Mouse (Mus musculus) liver, postnatal 0 days (tissue): ENCODE data around the gene Htr6. TPM values are rescaled to one million over a fixed set of nuclear protein-coding genes. Genes with fewer than 3 reads are reported as not detected.

Experiments used
- ATAC-seq: fragments of 200-750 bp; cut with Nextera tagmentation; 2 replicates; pipeline ENCODE4 v1.8.0; 2017; ENCODE audit warnings: mild to moderate bottlenecking, moderate library complexity
- DNase-seq: peaks from one replicate; pipeline ENCODE4 v3.0.0-alpha.2; 2016
- H3K27ac ChIP-seq: fragments of 300-500 bp; sonication (generic); 2 replicates; pipeline ENCODE4 v1.5.1; 2014; ENCODE audit warnings: antibody characterized with exemption, moderate library complexity, mild to moderate bottlenecking, low read depth
- H3K27me3 ChIP-seq: fragments of 300-500 bp; sonication (generic); 2 replicates; pipeline ENCODE4 v1.6.1; 2014; ENCODE audit warnings: low read length, control low read depth, mixed read lengths; ENCODE audit not compliant: insufficient read depth
- H3K36me3 ChIP-seq: fragments of 300-500 bp; sonication (generic); replicated peaks from 2 replicates; pipeline ENCODE4 v1.6.1; 2014; ENCODE audit warnings: mild to moderate bottlenecking, control low read depth, low read length, moderate library complexity, mixed read lengths; ENCODE audit not compliant: insufficient read depth
- H3K4me1 ChIP-seq: fragments of 300-500 bp; sonication (generic); 2 replicates; pipeline ENCODE4 v1.6.1; 2014; ENCODE audit warnings: antibody characterized with exemption, mild to moderate bottlenecking, control low read depth; ENCODE audit not compliant: insufficient read depth
- H3K4me2 ChIP-seq: fragments of 300-500 bp; sonication (generic); 2 replicates; pipeline ENCODE4 v1.6.1; 2014; ENCODE audit warnings: low read depth, mild to moderate bottlenecking, low read length, moderate library complexity, mixed read lengths
- H3K4me3 ChIP-seq: fragments of 300-500 bp; sonication (generic); 2 replicates; pipeline ENCODE4 v1.5.1; 2014; ENCODE audit warnings: low read depth, low read length
- H3K9ac ChIP-seq: fragments of 300-500 bp; sonication (generic); replicated peaks from 2 replicates; pipeline ENCODE4 v1.6.1; 2014; ENCODE audit warnings: mild to moderate bottlenecking, moderate library complexity
- H3K9me3 ChIP-seq: fragments of 300-500 bp; sonication (generic); 2 replicates; pipeline ENCODE4 v1.6.1; 2016; ENCODE audit warnings: mild to moderate bottlenecking, control low read depth, low read length, mixed read lengths
- CTCF ChIP-seq: sonication (generic); IDR thresholded peaks from 2 replicates; pipeline ENCODE4 v1.5.1; 2016; ENCODE audit warnings: antibody characterized with exemption, low read depth
- EP300 ChIP-seq: IDR thresholded peaks from 2 replicates; pipeline ENCODE4 v1.6.1; 2016; ENCODE audit warnings: antibody characterized with exemption, low read depth, mild to moderate bottlenecking
- WGBS: fragments of 180-500 bp; shearing (Covaris S2); extraction: QIAGEN DNeasy Blood & Tissue Kit; methylation state at CpG from one replicate; pipeline ENCODE4 v1.1.7; 2014; ENCODE audit not compliant: insufficient replicate concordance; 5-methylcytosine and 5-hydroxymethylcytosine counted together
- polyA plus RNA-seq: library from polyadenylated mRNA; unstranded; fragments of >200 nt; fragmentation: Nextera tagmentation; extraction: Ambion mirVana; gene quantifications from 2 replicates; pipeline ENCODE4 v1.2.1, GENCODE M21; 2015

The Htr6 gene
- polyA plus RNA-seq, 1 experiment from 2014 or later = not detected

DNA sequence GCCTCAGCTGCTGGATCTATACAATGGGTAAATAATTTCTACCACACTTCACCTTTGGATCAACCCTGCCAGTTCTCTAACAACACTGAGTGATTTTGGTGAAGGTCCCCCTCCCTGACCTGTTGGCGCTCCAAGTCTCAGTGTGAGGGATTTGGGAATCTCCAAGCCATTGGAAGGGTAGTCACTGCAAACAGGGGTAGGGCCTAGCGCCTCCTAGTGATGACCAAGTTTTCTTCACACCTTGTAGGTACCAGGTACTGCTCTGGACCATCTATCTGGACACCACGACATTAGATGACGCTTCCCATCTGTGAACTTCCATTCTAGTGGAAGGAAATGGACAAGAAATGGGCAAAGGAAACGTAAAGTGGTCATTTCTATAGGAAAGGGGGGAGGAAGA lies 545 bp upstream of the Htr6 start:
- H3K4me2 ChIP-seq = no peak overlapping the region
- peaks cover 5% of the 10 kb centered on the region; the same call in 1 of the 2 replicates for H3K4me1 ChIP-seq
- ATAC-seq (no peak), DNase-seq (no peak)
- H3K9ac ChIP-seq = no peak overlapping the region
- TF ChIP-seq CTCF = peak; percentile 26; the same call in 1 of the 2 replicates
- no peak for TF ChIP-seq EP300
- no peak overlapping the region for H3K27ac ChIP-seq
- no peaks in the 10 kb centered on the region for H3K9me3 ChIP-seq
- H3K27me3 ChIP-seq = peaks cover 40% of the 10 kb centered on the region
- 11% methylated on average over 5 of the region's 5 CpGs for WGBS
- H3K4me3 ChIP-seq = peak overlapping the region; percentile 32; the same call in 1 of the 2 replicates
- no peaks in the 10 kb centered on the region for H3K36me3 ChIP-seq

DNA sequence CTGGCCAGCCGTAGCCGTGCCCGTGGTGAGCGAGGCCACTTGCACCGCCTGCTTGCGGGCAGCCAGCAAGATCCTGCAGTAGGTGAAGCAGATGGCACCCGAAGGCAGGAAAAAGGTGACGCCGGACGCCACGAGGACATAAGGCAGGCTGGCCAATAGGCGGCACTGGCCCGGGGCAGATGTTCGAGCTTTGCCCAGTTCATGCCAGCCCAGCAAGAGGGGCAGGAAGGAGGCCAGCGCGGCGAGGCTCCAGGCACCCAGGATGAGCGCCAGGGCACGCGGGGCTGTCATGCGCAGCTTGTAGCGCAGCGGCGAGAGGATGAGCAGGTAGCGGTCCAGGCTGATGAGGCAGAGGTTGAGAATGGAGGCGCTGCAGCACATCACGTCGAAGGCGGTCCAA lies 1.3 kb downstream of the Htr6 start:
- no peaks in the 10 kb centered on the region for H3K9me3 ChIP-seq
- ATAC-seq (no peak), DNase-seq (no peak)
- no peak overlapping the region for H3K4me3 ChIP-seq
- no peaks in the 10 kb centered on the region for H3K36me3 ChIP-seq
- WGBS = 17% methylated on average over 29 of the region's 29 CpGs
- peaks cover 5% of the 10 kb centered on the region; the same call in 1 of the 2 replicates for H3K4me1 ChIP-seq
- no peak overlapping the region for H3K27ac ChIP-seq
- TF ChIP-seq CTCF = no peak
- TF ChIP-seq EP300 = no peak
- H3K4me2 ChIP-seq = no peak overlapping the region
- peaks cover 50% of the 10 kb centered on the region for H3K27me3 ChIP-seq
- H3K9ac ChIP-seq = no peak overlapping the region

DNA sequence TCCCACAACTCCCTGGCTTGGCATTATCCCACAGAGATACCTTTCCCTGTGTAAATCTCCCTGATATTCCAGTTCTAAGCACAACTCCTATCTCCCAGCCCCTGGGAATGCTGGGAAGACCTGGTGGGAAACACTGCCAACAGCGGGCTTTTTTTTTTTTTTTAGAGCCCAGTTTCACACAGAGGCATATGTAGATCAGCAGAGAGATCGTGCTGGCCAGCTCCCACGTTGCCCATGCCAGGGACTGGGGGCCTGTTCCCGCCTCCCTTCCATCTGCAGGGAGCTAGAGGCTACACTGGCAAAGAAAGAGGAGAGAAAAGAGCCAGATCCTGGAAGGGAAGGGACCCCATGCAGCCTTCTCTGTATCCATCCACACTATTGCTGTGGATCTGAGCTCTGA lies 7.1 kb downstream of the Htr6 start:
- H3K27me3 ChIP-seq = peaks cover 13% of the 10 kb centered on the region; the same call in 1 of the 2 replicates
- H3K4me3 ChIP-seq = no peak overlapping the region
- H3K9me3 ChIP-seq = no peaks in the 10 kb centered on the region
- no peak overlapping the region for H3K27ac ChIP-seq
- no peak overlapping the region for H3K9ac ChIP-seq
- DNase-seq (no peak), ATAC-seq (no peak)
- WGBS = 30% methylated on average over 4 of the region's 4 CpGs
- H3K4me2 ChIP-seq = no peak overlapping the region
- TF ChIP-seq CTCF = no peak
- TF ChIP-seq EP300 = no peak
- no peaks in the 10 kb centered on the region for H3K4me1 ChIP-seq
- H3K36me3 ChIP-seq = no peaks in the 10 kb centered on the region

DNA sequence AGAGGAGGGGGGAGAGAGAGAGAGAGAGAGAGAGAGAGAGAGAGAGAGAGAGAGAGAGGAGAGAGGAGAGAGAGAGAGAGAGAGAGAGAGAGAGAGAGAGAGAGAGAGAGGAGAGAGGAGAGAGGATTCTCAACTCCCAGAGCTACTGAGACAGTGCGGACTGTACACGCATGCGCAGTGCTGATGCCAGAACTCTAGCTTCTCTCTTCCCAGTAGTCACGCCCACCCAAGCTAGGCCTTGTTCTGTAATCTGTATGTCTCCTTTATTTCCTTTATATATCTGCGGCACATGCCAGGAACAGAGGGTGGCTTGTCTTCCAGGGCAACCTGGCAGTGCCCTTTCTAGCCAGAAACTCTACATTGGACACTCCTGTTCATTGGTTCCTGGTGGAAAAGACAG lies 10.5 kb downstream of the Htr6 start:
- 92% methylated on average over 5 of the region's 5 CpGs for WGBS

DNA sequence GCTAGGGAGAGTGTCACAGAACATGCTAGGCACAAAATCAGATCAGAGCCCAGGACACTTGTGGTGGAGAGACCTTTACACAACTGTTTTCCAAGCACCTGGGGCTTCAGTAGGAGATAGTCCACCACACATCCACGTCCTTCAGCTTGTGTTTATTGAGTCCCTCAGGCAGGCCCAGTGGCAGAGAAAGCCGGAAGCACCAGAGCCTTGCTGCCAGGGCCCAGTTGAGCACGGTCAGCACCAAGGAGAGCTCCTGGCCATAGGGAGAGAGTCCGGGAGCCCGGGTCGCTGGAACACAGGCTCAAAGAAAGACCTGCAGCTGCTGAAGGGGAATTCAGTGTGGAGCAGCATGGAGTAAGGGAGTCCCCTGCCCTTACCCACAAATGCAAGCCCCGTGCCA lies 15.8 kb downstream of the Htr6 start:
- H3K9ac ChIP-seq = no peak overlapping the region
- no peaks in the 10 kb centered on the region for H3K9me3 ChIP-seq
- DNase-seq = peak; percentile 59
- H3K4me1 ChIP-seq = no peaks in the 10 kb centered on the region
- no peaks in the 10 kb centered on the region for H3K27me3 ChIP-seq
- no peak overlapping the region for H3K4me3 ChIP-seq
- no peak for TF ChIP-seq CTCF
- TF ChIP-seq EP300 = no peak
- no peak for ATAC-seq
- 8% methylated on average over 7 of the region's 7 CpGs for WGBS
- no peak overlapping the region for H3K4me2 ChIP-seq
- no peak overlapping the region for H3K27ac ChIP-seq
- H3K36me3 ChIP-seq = no peaks in the 10 kb centered on the region

More for the DNA sequence above, 10.5 kb downstream of the Htr6 start:
- Histone ChIP-seq H3K36me3 (no peaks in the 10 kb centered on the region), H3K27me3 (0 out of 2 replicates have a peak, but pooled peaks cover 5% of the 10 kb centered on the region), H3K9me3 (no peaks in the 10 kb centered on the region), H3K4me3 (no peak overlapping the region), H3K27ac (no peak overlapping the region), H3K4me2 (no peak overlapping the region), H3K9ac (no peak overlapping the region), H3K4me1 (no peaks in the 10 kb centered on the region)
- TF ChIP-seq EP300 = no peak
- no peak for TF ChIP-seq CTCF
- ATAC-seq (no peak), DNase-seq (no peak)

DNA sequence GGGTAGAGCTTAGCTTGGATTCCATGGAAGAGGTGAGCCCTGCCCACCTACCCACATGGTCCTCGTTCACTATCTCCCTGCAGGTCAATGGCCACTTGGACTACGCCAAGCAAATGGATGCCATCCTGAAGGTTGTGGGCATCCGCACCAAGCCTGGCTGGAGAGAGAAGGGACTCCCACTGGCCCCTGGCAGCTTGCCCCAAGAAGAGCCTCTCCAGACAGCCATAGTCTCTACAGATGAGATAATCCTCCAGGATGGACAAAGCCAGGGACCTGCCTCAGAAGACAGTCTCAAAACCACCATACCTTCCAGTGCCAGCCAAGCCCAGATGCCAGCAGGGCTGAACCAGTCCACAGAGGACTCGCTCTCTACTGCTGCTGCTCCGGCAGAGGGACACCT lies 17.3 kb downstream of the Htr6 start:
- Histone ChIP-seq H3K4me1 (no peaks in the 10 kb centered on the region), H3K4me3 (no peak overlapping the region), H3K36me3 (no peaks in the 10 kb centered on the region), H3K4me2 (no peak overlapping the region), H3K9ac (no peak overlapping the region), H3K27ac (no peak overlapping the region), H3K9me3 (no peaks in the 10 kb centered on the region), H3K27me3 (no peaks in the 10 kb centered on the region)
- WGBS = 90% methylated on average over 5 of the region's 5 CpGs
- TF ChIP-seq CTCF (no peak), EP300 (no peak)
- DNase-seq (no peak), ATAC-seq (no peak)

DNA sequence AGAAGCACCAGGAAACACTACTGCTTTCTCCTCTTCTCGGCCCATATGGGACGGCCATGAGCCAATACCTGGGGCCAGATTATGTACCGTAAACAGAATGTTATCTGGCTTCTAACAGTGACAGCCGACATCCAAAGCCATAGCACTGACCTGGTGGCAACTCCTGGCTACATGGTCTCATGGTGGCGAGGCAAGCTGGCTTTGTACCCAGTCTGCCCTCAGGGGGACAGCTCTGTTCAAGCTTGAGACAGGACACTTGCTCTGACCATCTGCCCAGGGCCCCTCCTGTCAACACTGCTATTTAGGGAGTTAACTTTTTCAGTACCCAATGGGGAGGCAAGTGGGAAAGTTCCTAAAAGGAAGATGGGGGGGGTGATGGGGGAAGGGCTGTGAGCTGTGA lies 18.1 kb downstream of the Htr6 start:
- TF ChIP-seq CTCF (no peak), EP300 (no peak)
- DNase-seq = no peak
- no peak for ATAC-seq
- Histone ChIP-seq H3K4me3 (no peak overlapping the region), H3K27ac (no peak overlapping the region), H3K36me3 (no peaks in the 10 kb centered on the region), H3K9me3 (no peaks in the 10 kb centered on the region), H3K4me2 (no peak overlapping the region), H3K9ac (no peak overlapping the region), H3K4me1 (no peaks in the 10 kb centered on the region), H3K27me3 (no peaks in the 10 kb centered on the region)
- 59% methylated on average over 5 of the region's 5 CpGs for WGBS
